Mouse (Mus musculus) telencephalon, adult 2 months (tissue): ENCODE measurements around the gene Nudcd2.

Experiments
- DNase-seq: peaks from one replicate; pipeline ENCODE4 v3.0.0-alpha.2; 2011; ENCODE audit warnings: low read depth, low spot score

Nudcd2 gene

DNA sequence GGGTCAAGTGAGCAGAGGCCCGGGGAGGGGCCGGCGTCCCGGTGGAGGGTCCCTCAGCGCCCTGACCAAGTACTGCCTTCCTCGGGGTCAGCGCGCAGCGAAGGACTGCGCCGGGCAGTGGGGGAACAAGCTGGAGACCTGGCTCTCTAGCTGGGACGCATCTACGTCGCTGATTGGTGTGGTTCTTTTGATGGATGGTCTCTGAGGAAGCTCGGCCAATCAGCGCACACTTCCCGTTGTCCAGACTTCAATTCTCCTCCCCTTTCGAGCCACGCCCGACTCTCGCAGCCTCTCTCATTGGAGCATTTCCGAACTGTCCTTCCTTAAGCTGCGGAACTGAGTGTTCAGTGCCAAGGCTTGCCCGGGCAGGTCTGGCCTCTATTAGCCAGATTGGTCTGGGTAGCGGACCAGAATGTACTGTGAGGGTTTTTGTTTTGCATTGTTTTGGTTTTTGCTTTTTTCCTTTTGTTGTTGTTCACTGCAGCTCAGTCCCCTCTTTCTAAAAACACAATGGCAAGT, 21.7 kb downstream of the Nudcd2 start, which contains the start of gene Ccng1:
Gene Ccng1, minus strand, starts transcription at position 203 of the 519 bp plus-strand sequence.
- DNase-seq, result peak; percentile 98

DNA sequence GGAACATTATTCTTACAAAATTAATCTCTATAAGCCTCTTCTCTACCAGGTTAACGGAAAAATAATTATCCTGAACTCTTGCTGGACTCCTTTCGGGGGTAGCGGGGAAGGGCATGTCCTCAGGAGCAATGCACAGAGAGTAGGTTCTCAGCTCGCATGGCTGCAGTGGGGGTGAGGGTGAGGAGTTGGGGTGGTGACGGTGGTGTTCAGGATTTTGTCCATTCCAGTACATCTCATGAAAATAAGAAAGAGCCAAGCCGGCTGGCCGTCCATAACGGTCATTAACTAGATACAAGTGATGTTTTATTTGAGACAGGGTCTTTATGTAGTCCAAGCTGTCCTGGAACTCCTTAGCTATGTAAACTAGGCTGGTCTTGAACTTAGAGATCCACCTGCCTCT, 22.5 kb downstream of the Nudcd2 start:
- DNase-seq, result no peak

GRCm38 (mm10) chr11:40759896-40760295, 26.4 kb downstream of the Nudcd2 start:
- DNase-seq, result no peak

- no peak for DNase-seq
Observed at GRCm38 (mm10) chr11:40763395-40763794, 29.9 kb downstream of the Nudcd2 start.

DNA sequence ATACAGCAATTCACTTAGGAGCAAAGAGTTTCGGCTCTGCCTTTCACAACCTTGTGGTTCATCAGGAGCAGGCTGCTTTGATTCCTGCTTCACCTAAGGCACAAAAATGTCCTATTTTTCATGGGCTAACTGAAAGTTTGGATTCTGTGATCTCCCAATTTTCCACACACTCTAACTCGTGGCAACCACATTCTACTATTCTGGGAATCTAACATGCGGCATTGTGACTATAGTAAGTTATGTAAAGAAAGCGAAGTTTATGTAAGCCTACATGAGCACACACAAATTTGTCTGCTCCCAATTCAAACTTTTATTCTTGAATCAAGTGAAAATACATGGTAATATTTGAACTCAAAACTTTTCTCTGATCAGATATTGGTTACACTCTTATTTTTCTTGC, 31.2 kb downstream of the Nudcd2 start:
- DNase-seq, result no peak

DNA sequence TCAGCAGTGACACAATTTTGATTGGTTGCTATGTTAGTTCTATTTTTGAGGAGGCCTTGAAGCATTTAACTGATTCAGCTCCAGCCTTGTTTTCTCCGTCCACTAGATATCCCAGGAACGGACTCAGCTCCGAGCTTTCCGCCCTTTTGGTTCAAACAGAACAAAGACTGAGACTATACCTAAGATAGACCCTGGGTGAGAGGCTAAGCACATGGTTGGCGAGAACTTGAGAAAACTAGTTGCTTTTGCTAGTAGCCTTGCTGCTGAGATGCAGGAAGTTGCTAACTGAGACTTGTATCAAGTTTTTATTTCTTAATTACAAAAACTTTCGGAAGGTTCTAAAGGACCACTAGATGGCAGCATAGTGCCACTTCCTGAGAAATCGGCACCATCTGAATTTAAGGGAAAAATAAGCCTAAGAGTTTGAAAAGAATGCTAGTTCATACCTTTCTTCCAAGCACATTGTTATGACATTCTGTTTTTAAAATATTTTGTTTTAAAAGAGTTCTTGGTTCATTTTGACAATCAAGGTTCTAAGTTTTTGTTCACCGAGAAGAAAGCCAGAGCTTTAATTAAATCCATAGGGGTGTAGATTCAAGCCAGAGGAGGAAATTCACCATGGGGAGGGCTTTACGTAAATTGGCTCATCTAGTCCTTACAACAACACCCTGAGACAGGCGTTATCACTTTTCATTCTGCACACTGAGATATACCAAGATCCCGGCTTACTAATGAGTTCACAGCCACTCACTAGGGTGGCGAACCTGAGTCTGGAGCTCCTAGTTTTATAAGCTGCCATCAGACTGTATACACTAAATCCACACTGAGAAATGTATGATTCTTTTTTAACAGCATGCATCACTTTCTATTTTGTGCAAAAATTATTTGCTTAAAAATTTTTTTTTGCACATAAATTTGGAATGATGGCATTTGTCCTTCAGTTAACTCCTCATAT, 42.1 kb downstream of the Nudcd2 start:
- no peak for DNase-seq

GRCm38 (mm10) chr11:40781857-40782256, 48.4 kb downstream of the Nudcd2 start:
- no peak for DNase-seq

- DNase-seq, result peak; percentile 75
Observed at GRCm38 (mm10) chr11:40783346-40783745, 49.9 kb downstream of the Nudcd2 start.

DNA sequence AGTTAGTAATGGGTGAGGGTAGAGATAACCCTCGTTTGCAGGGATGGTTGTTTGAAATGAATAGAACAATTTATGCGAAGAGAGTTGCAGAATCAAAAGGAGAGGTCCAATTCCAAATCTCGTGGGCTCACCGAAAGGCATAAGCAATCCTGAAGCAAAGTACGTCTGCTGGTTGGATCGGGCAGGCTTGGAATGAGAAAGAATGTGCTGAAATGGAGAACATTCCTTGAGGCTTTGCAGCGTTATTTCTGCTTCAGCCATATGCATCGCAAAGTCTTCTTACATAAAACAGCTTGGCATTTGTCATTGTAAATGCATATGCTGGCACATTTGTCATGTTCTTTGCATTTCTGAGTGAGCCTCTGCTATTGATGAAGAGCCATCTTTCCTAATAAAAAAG, 50.9 kb downstream of the Nudcd2 start:
- peak; percentile 76 for DNase-seq

GRCm38 (mm10) chr11:40786900-40787299, 53.4 kb downstream of the Nudcd2 start:
- peak; percentile 89 for DNase-seq
